Mouse (Mus musculus) lung, adult 2 months (tissue): ENCODE measurements around the gene Ptprm.

Experiments used
- CTCF ChIP-seq: fragments of 200-500 bp; IDR thresholded peaks from 2 replicates; pipeline ENCODE4 v1.5.1; 2011; ENCODE audit warnings: mild to moderate bottlenecking, low read length, control low read depth; ENCODE audit not compliant: insufficient read depth
- POLR2A ChIP-seq: fragments of 200-500 bp; IDR thresholded peaks from 2 replicates; pipeline ENCODE4 v1.6.1; 2011; ENCODE audit warnings: low read depth, mild to moderate bottlenecking, control low read depth, low read length, borderline replicate concordance; ENCODE audit errors: extremely low read depth

- no peak for TF ChIP-seq CTCF
- TF ChIP-seq POLR2A, result no peak
Measured at GRCm38 (mm10) chr17:67358541-67358940, 4.3 kb upstream of the Ptprm start.
